Mouse (Mus musculus) spleen, adult 2 months (tissue): ENCODE results near the gene Csrnp2. TPM values are rescaled to one million over a fixed set of nuclear protein-coding genes. Genes with fewer than 3 reads are reported as not detected.

Source experiments
- DNase-seq, 2 experiments: peaks; one replicate each; pipeline versions ENCODE4 v3.0.0 to v3.0.0-alpha.2; 2012 to 2021; ENCODE audit warnings: low spot score in 2 of 2, low read depth in 1 of 2
- H3K27ac ChIP-seq: fragments of 200-500 bp; 2 replicates; pipeline ENCODE4 v1.5.1; 2012; ENCODE audit warnings: low read length, inconsistent platforms; ENCODE audit not compliant: insufficient read depth
- H3K27me3 ChIP-seq: fragments of 200-500 bp; 2 replicates; pipeline ENCODE4 v1.6.1; 2012; ENCODE audit warnings: mild to moderate bottlenecking, moderate library complexity, low read length, inconsistent platforms; ENCODE audit not compliant: control insufficient read depth, insufficient read depth
- H3K36me3 ChIP-seq: fragments of 200-500 bp; 2 replicates; pipeline ENCODE4 v1.6.1; 2012; ENCODE audit warnings: mild to moderate bottlenecking, low read length, inconsistent platforms; ENCODE audit not compliant: control insufficient read depth, insufficient read depth
- H3K4me1 ChIP-seq: fragments of 200-500 bp; 2 replicates; pipeline ENCODE4 v1.6.1; 2011; ENCODE audit warnings: inconsistent platforms; ENCODE audit not compliant: control insufficient read depth, insufficient read depth, insufficient read length
- H3K4me3 ChIP-seq: fragments of 200-500 bp; 2 replicates; pipeline ENCODE4 v1.5.1; 2011; ENCODE audit warnings: mild to moderate bottlenecking, inconsistent platforms; ENCODE audit not compliant: insufficient read depth, insufficient read length; ENCODE audit errors: extremely low read depth
- CTCF ChIP-seq: fragments of 200-500 bp; IDR thresholded peaks from 2 replicates; pipeline ENCODE4 v1.5.1; 2011; ENCODE audit warnings: mild to moderate bottlenecking, inconsistent platforms; ENCODE audit not compliant: insufficient read depth, insufficient read length, insufficient replicate concordance; ENCODE audit errors: extremely low read depth
- POLR2A ChIP-seq: fragments of 200-500 bp; IDR thresholded peaks from 2 replicates; pipeline ENCODE4 v1.6.1; 2011; ENCODE audit warnings: low read depth, low read length, inconsistent platforms
- WGBS: fragments of 180-500 bp; shearing (Covaris S2); methylation state at CpG from one replicate; pipeline ENCODE4 v1.1.7; 2018; 5-methylcytosine and 5-hydroxymethylcytosine counted together
- polyA plus RNA-seq: library from polyadenylated mRNA; depleted of rRNA; stranded (reverse); fragments of >200 nt; gene quantifications from 2 replicates; pipeline ENCODE4 v1.2.3, GENCODE M21; 2012

Csrnp2 gene
- polyA plus RNA-seq, 1 experiment, result 1.7 TPM

GRCm38 (mm10) chr15:100456356-100456991, 38.8 kb downstream of the Csrnp2 start:
- H3K4me3 ChIP-seq, result no peak overlapping the region
- WGBS, result 91% methylated on average over 7 of the region's 7 CpGs
- H3K36me3 ChIP-seq, result no peaks in the 10 kb centered on the region
- H3K27ac ChIP-seq, result no peak overlapping the region
- DNase-seq, result no peak
- no peaks in the 10 kb centered on the region for H3K27me3 ChIP-seq
- H3K4me1 ChIP-seq, result no peaks in the 10 kb centered on the region
- TF ChIP-seq CTCF, result no peak
- no peak for TF ChIP-seq POLR2A

- TF ChIP-seq CTCF (no peak), POLR2A (no peak)
- 90% methylated on average over 11 of the region's 11 CpGs for WGBS
- Histone ChIP-seq H3K27me3 (no peaks in the 10 kb centered on the region), H3K36me3 (no peaks in the 10 kb centered on the region), H3K4me3 (no peak overlapping the region), H3K27ac (no peak overlapping the region), H3K4me1 (no peaks in the 10 kb centered on the region)
- no peak for DNase-seq
These were observed 42.8 kb downstream of the Csrnp2 start for GRCm38 (mm10) chr15:100452486-100452885.

- 89% methylated on average over 16 of the region's 16 CpGs for WGBS
- H3K27ac ChIP-seq, result no peak overlapping the region
- H3K36me3 ChIP-seq, result no peaks in the 10 kb centered on the region
- TF ChIP-seq CTCF (no peak), POLR2A (no peak)
- H3K4me1 ChIP-seq, result no peaks in the 10 kb centered on the region
- no peak overlapping the region for H3K4me3 ChIP-seq
- no peaks in the 10 kb centered on the region for H3K27me3 ChIP-seq
- DNase-seq, result no peak
These were observed 44.0 kb downstream of the Csrnp2 start for GRCm38 (mm10) chr15:100451245-100451644.

- Histone ChIP-seq H3K36me3 (no peaks in the 10 kb centered on the region), H3K4me3 (no peak overlapping the region), H3K27ac (no peak overlapping the region), H3K27me3 (no peaks in the 10 kb centered on the region), H3K4me1 (no peaks in the 10 kb centered on the region)
- TF ChIP-seq CTCF (no peak), POLR2A (no peak)
- WGBS, result 87% methylated on average over 3 of the region's 3 CpGs
- no peak for DNase-seq
These were observed 45.8 kb downstream of the Csrnp2 start for GRCm38 (mm10) chr15:100449495-100449894.

GRCm38 (mm10) chr15:100448572-100448971, 46.7 kb downstream of the Csrnp2 start:
- Histone ChIP-seq H3K4me1 (no peaks in the 10 kb centered on the region), H3K27ac (no peak overlapping the region), H3K27me3 (no peaks in the 10 kb centered on the region), H3K36me3 (no peaks in the 10 kb centered on the region), H3K4me3 (no peak overlapping the region)
- 88% methylated on average over 4 of the region's 4 CpGs for WGBS
- DNase-seq, result no peak
- no peak for TF ChIP-seq CTCF
- TF ChIP-seq POLR2A, result no peak

- H3K27ac ChIP-seq, result no peak overlapping the region
- TF ChIP-seq CTCF (no peak), POLR2A (no peak)
- no peaks in the 10 kb centered on the region; the same call in 1 of the 2 replicates for H3K4me1 ChIP-seq
- H3K27me3 ChIP-seq, result no peaks in the 10 kb centered on the region
- 15% methylated on average over 2 of the region's 2 CpGs for WGBS
- no peak overlapping the region for H3K4me3 ChIP-seq
- H3K36me3 ChIP-seq, result no peaks in the 10 kb centered on the region
- DNase-seq, result no peak
These were observed 48.4 kb downstream of the Csrnp2 start for GRCm38 (mm10) chr15:100446887-100447286.

GRCm38 (mm10) chr15:100443126-100443922, 52.0 kb downstream of the Csrnp2 start:
- H3K4me3 ChIP-seq, result peak overlapping the region; percentile 62
- WGBS, result 2% methylated on average over 20 of the region's 31 CpGs
- H3K4me1 ChIP-seq, result no peaks in the 10 kb centered on the region; the same call in 1 of the 2 replicates
- 0 out of 2 replicates have a peak, but pooled peaks have one; percentile 5 for TF ChIP-seq POLR2A
- no peak for TF ChIP-seq CTCF
- H3K27me3 ChIP-seq, result no peaks in the 10 kb centered on the region
- DNase-seq, result peak; percentile 84 to 89
- H3K27ac ChIP-seq, result peak overlapping the region; percentile 81
- no peaks in the 10 kb centered on the region for H3K36me3 ChIP-seq
